Mouse (Mus musculus): ENCODE measurements around the gene Xntrpc.

DNA sequence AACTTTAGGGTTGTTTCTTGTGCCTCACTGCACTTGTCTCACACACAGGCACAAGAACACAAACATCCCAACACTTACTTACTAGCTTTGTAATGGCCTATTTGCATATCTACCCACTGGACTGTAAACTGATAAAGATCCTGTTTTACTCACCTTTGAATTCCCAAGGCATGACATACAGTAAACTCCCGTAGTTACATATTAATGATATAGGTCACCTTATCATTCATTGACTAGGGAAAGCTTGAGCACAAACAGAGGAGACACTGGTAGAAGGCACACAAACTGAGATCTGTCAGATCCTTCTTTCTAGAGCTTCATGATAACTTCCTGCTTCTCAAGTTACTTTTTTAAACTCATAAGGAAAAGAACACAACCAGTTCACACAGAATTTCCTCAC, 3.3 kb upstream of the Xntrpc start:
- TF ChIP-seq CTCF (IDR thresholded peaks at IDR 0.05; ENCODE audit: borderline replicate concordance, insufficient read depth, low read depth, low read length) (no peak), POLR2A (IDR thresholded peaks at IDR 0.05; ENCODE audit: borderline replicate concordance, insufficient read depth, low read length) (no peak)

Data from cerebellum, adult 2 months (tissue).